Mouse (Mus musculus) cortical plate, adult 2 months (tissue): ENCODE results near the gene Ascc3. TPM values are rescaled to one million over a fixed set of nuclear protein-coding genes. Genes with fewer than 3 reads are reported as not detected.

ENCODE experiments used
- H3K27ac ChIP-seq: fragments of 200-500 bp; 2 replicates; pipeline ENCODE4 v1.5.1; 2012; ENCODE audit warnings: low read length, control low read depth, inconsistent platforms; ENCODE audit not compliant: insufficient read depth
- H3K4me1 ChIP-seq: fragments of 200-500 bp; 2 replicates; pipeline ENCODE4 v1.6.1; 2011; ENCODE audit warnings: low read length; ENCODE audit not compliant: control insufficient read depth, insufficient read depth
- H3K4me3 ChIP-seq: fragments of 200-500 bp; 2 replicates; pipeline ENCODE4 v1.5.1; 2011; ENCODE audit warnings: mild to moderate bottlenecking, low read length, control low read depth; ENCODE audit not compliant: insufficient read depth
- CTCF ChIP-seq: fragments of 200-500 bp; IDR thresholded peaks from 2 replicates; pipeline ENCODE4 v1.5.1; 2011; ENCODE audit warnings: mild to moderate bottlenecking, control low read depth, low read length; ENCODE audit not compliant: insufficient read depth; ENCODE audit errors: extremely low read depth
- POLR2A ChIP-seq: fragments of 200-500 bp; IDR thresholded peaks from 2 replicates; pipeline ENCODE4 v1.6.1; 2011; ENCODE audit warnings: mild to moderate bottlenecking, low read length, control low read depth; ENCODE audit not compliant: insufficient read depth; ENCODE audit errors: extremely low read depth
- polyA plus RNA-seq: library from polyadenylated mRNA; depleted of rRNA; stranded (reverse); fragments of >200 nt; gene quantifications from 2 replicates; pipeline ENCODE4 v1.2.3, GENCODE M21; 2012

Ascc3 gene
- polyA plus RNA-seq, 1 experiment = 15.0 TPM

GRCm38 (mm10) chr10:50890621-50891020 lies 298.2 kb downstream of the Ascc3 start:
- TF ChIP-seq POLR2A = no peak
- no peak for TF ChIP-seq CTCF
- H3K4me1 ChIP-seq = no peaks in the 10 kb centered on the region
- no peak overlapping the region for H3K27ac ChIP-seq
- no peak overlapping the region for H3K4me3 ChIP-seq

- Histone ChIP-seq H3K27ac (no peak overlapping the region), H3K4me1 (no peaks in the 10 kb centered on the region), H3K4me3 (no peak overlapping the region)
- no peak for TF ChIP-seq CTCF
- no peak for TF ChIP-seq POLR2A
Measured at GRCm38 (mm10) chr10:50891876-50892711, 299.6 kb downstream of the Ascc3 start.

GRCm38 (mm10) chr10:50892751-50893320 lies 300.4 kb downstream of the Ascc3 start:
- TF ChIP-seq CTCF (no peak), POLR2A (no peak)
- H3K27ac ChIP-seq = no peak overlapping the region
- H3K4me3 ChIP-seq = no peak overlapping the region
- H3K4me1 ChIP-seq = no peaks in the 10 kb centered on the region

- TF ChIP-seq CTCF (no peak), POLR2A (no peak)
- Histone ChIP-seq H3K4me3 (no peak overlapping the region), H3K4me1 (no peaks in the 10 kb centered on the region), H3K27ac (no peak overlapping the region)
Measured at GRCm38 (mm10) chr10:50893546-50893945, 301.1 kb downstream of the Ascc3 start.

- Histone ChIP-seq H3K27ac (no peak within 1 kb of the TSS), H3K4me1 (no peaks in the 10 kb centered on the region), H3K4me3 (no peak within 1 kb of the TSS)
- TF ChIP-seq POLR2A (no peak), CTCF (no peak)
Measured at GRCm38 (mm10) chr10:50894170-50894991, 301.9 kb downstream of the Ascc3 start, which contains the start of gene Sim1. Sim1 (plus strand) TSS chr10:50894754.

GRCm38 (mm10) chr10:50895091-50895790 lies 302.8 kb downstream of the Ascc3 start:
- TF ChIP-seq POLR2A = no peak
- TF ChIP-seq CTCF = no peak
- no peak overlapping the region for H3K27ac ChIP-seq
- H3K4me3 ChIP-seq = no peak overlapping the region
- H3K4me1 ChIP-seq = no peaks in the 10 kb centered on the region

GRCm38 (mm10) chr10:50895881-50896766 lies 303.7 kb downstream of the Ascc3 start:
- TF ChIP-seq CTCF (no peak), POLR2A (no peak)
- H3K4me3 ChIP-seq = no peak overlapping the region
- H3K4me1 ChIP-seq = no peaks in the 10 kb centered on the region
- H3K27ac ChIP-seq = no peak overlapping the region

GRCm38 (mm10) chr10:50896767-50897390 lies 304.4 kb downstream of the Ascc3 start:
- TF ChIP-seq CTCF (no peak), POLR2A (no peak)
- Histone ChIP-seq H3K4me3 (no peak overlapping the region), H3K4me1 (no peaks in the 10 kb centered on the region), H3K27ac (no peak overlapping the region)
